Mouse (Mus musculus): ENCODE results near the gene Rasl10a.
"Not testable (repeated sequence)": the region's sequence is repeated elsewhere in the genome, so short reads cannot be mapped to it uniquely, and the experiment has no call there.

Gene Rasl10a

DNA sequence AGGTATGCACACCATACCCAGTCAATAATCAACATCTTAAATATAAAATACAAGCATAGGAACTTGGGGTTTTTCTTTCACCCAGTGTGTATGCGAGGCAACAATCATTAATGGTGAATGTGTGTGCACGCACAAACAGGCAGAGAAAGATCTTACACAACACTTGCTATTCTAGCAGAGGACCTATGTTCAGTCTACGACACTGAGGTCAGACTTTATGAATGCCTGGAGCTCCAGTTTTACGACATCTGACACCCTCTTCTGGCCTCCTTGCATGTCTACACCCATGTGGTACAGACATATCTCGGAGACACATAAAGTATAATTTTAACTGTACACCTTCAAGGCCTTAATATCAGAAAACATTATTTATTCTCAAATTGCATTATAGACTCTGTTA, 18.9 kb downstream of the Rasl10a start:
- not testable (repeated sequence) for DNase-seq (ENCODE audit: low spot score)

DNA sequence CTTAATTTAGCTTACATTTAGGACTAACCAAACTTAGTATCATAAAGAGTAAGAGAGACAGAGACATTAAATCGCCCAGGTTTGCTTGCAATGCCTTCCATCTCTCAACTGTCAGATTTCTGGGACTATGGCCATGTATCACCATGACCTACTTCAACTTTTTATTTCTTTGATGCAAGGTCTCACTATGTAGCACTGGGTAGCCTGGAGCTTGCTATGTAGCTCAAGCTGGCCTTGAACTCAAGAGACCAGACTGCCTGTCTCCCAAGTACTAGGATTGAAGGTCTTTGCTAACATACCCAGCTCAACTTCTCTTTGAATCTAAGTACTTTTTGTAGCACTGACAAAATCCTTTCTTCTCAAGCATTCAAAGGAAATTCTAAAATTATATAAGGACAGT, 31.2 kb downstream of the Rasl10a start:
- DNase-seq (ENCODE audit: low spot score): no peak

DNA sequence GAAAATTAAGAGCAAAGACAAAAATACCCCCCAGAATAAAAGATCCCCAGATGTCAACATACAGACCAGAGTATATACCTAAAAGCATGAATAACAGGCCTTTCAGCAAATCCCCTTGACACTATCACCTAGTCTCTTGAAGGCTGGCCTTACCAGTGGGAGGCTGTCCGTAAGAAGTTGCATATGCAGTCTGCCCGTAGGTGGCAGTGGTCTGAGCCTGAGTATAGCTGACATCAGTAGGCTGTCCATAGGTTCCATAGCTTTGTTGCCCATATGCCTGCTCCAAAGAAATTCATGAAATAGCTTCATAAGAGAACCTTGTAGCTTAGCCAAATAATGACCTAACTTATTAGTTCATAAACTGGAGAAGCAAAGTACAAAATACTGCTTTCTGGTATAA, 33.8 kb downstream of the Rasl10a start:
- no peak for DNase-seq (ENCODE audit: low spot score)

DNA sequence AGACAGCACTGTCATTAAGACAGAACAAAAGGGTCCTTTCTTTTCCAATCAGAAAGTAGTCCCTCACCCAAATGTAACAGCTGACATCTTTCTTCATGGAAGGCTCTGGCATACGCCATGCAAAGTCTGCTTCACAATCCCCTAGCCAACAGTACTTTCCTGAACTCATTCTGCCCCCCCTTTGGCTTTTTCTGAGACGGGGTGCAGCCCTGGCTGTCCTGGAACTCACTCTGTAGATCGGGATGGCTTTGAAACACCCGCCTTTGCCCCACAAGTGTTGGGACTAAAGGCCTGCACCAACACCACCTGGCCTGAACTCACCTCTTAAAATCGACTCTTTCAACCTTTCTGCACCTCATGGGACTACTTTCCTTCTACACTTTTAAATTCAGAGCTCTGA, 37.9 kb downstream of the Rasl10a start:
- DNase-seq (ENCODE audit: low spot score): no peak

DNA sequence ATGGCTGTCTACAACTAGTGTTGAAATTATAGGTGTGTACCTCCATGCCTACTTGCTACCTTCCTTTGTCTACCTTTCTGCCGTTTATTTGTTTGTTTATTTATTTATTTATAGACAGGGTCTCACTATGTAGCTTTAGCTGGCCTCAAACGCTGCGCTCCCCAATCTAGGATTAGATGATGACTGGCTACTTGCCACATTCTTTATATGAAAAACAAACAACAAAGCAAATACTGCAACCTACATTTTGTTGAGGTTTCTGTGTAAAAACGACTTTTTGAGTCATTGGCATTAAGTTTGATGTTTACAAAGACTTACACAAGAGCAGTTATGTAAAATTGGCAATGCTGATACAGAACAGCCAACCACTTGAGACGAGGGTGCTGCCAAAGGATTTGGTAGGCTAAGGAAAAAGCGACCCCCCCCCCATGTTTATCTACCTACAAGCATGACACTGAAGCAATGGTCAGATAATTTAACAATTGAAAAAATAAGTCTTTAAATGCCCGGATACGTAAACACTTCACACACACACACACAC, 38.6 kb downstream of the Rasl10a start:
- no peak for DNase-seq (ENCODE audit: low spot score)

DNA sequence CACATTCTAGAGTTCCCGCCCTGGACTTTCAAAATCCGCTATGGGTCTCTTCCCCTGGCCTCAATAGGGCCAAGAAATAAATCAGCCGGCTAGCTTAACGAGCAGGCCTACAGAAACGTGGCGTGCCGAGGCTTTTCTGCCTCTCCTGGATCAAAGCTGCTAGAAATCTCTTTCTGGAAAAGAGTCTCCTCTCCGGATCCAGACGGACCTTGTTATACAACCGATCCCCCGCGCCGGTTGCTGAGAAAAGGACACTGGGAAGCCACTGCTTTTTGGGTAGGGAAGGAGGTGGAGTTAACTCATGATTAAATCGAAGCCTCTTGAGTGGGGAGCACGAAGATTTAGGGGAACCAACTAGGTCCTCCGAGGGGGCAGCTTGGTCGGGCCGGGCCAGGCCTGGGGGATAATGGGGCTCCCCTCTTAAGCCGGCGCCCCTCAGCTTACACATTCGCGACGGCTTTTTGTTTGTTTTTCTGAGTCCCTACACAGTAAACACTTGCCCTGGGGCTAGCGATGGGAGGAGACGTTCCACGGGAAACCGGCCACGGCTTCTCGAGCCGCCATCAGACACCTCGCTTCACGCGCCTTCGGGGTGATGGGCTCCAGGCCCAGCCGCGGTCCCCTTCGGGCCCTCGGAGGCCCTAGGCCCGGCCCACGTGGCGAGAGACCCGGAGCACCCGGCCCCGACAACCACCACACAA, 40.3 kb downstream of the Rasl10a start:
- DNase-seq (ENCODE audit: low spot score): peak; percentile 21

DNA sequence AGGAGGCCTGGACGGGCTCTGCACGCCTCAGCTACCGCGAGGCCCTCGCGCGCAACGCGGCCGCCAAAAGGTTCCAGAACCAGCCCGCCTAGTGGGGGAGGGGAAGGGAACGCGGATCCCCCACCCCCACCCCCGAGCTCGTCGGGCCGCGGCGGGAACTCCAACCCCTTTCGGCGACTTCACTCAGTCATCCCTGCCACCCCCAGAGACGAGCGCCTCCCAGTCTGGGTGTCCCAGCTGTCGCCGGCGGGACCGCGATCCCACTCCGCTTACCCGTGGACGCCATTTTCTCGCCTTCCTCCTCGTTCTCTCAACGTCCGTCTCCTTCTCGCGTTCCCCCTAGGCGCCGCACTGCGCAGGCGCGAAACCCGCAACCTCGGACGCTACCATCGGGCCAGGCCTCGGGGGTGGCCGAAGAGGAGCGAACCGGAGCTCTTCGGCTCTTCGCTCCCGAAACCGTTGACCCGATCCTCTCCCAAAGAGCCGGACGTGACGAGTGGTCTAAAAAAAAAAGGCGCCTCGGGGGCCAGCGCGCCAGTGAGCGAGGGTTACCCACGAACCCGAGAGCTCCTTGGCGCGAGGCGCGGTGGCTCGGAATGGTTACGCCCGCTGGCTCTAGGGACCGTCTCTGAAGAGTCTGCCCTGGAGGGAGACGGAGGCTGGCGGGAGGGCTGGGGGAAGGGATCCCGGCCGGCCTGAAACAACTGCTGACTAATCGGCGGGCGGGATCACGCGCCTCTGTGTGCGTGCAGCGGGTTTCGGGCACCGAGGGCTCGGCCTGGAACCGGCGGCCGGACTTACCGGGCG, 41.0 kb downstream of the Rasl10a start, which contains the start of the genes Rhbdd3 and Ewsr1:
TSS of gene Rhbdd3 (plus strand) at position 191 of the 807 bp plus-strand sequence.
TSS of gene Ewsr1 (minus strand) at position 531 of the 807 bp plus-strand sequence.
- DNase-seq (ENCODE audit: low spot score): peak; percentile 97

DNA sequence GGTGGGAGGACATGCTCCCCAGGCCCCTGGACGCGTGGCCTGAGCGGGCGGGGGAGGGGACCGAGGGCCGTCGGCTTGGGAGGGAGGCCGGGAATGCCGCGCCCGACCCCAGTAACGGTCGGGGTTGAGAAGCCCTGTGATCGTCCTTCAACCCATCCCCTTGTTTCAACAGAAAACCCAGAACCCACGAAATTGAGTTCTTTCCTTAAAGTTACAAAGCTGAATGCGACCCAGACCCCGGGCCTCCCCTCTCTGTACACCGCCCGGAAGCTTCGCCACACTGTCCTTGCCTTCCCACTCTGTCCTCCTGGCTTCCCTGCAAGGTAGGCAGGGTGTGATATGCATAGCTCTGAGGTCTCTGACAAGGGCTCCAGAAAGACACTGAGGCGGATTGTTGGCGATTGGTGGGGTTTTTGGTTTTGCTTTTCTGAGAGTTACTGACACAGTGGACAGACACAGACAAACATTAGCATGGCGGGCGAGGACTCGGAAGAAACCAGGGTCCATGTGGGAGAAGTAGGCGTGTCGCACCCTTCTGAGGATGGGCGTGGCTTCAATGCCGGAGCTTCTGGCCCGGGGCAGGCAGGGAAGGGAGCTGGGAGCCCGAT, 41.8 kb downstream of the Rasl10a start:
- DNase-seq (ENCODE audit: low spot score): peak; percentile 56

DNA sequence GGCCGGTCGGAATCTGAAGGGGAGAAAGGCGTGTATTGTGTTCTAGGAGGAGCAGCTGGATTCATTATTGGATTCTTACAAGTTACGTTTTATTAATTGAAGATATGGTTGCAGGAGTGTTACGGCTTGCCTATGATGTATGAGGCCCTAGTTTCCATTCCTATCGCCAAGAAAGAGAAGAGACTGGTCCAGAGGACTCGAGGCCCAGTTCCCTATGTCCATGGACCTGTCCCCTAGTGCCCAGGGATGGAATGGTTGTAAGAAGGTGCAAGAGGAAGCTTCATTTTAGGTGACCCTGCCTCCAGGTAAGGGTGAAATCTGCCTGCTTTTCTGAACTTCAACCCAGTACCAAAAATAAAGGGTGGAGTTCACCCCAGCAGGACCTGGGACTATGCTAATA, 42.4 kb downstream of the Rasl10a start:
- no peak for DNase-seq (ENCODE audit: low spot score)

DNA sequence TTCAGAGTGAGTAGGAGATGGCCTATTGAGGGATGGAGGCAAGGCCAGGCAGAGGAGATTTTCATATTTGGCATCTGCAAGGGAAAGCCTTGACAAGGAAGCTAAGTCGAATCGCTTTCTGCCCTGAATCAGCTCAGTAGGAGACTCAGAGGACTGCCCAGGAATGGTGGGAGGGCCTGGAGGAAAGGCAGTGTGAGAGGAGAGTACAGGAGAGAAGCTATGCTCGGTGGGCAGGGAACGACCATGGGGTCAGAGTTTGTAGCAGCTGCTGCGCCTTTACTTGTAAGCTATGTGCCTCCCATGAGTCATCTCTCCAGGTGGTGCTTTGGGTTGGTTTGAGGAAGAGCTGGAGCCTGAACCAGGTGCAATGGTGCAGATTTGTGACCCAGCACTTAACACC, 42.9 kb downstream of the Rasl10a start:
- DNase-seq (ENCODE audit: low spot score): no peak

DNA sequence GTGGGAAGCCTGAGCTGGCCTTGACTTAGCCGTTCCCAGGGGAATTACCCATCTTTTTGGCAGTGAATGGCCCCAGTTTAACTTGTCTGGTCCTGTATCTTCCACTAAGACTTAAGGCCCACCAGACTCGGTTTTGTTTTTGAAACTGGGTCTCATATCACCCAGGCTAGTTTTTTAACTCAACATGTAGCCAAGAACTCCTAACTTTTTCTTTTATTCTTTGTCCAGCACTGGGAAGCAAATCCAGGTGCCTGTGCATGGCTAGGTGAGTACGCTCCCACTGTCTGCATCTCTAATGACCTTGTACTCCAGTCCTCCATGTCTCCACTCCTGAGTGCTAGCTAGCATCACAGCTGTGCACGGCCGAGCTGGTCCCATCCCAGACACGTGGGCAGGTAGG, 43.7 kb downstream of the Rasl10a start:
- DNase-seq (ENCODE audit: low spot score): no peak

DNA sequence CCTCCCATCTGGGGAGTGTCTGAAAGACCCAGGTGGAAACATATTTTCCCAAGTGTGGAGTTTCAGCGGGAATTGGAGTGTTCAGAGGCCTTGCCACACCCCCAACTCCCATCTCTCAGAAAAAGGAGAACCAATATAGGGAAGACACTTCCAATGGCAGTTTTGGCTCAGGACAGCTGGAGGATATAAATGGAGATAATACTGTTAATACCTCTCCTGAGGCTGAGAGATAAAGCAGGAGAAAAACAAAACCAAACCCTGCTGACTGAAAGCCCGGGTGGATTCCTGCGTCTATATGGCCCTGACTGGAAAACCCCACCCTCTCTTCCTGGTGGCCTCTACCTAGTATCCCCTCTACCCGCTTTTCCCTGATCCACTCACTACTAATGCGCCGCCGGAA, 44.5 kb downstream of the Rasl10a start:
- DNase-seq (ENCODE audit: low spot score): no peak

DNA sequence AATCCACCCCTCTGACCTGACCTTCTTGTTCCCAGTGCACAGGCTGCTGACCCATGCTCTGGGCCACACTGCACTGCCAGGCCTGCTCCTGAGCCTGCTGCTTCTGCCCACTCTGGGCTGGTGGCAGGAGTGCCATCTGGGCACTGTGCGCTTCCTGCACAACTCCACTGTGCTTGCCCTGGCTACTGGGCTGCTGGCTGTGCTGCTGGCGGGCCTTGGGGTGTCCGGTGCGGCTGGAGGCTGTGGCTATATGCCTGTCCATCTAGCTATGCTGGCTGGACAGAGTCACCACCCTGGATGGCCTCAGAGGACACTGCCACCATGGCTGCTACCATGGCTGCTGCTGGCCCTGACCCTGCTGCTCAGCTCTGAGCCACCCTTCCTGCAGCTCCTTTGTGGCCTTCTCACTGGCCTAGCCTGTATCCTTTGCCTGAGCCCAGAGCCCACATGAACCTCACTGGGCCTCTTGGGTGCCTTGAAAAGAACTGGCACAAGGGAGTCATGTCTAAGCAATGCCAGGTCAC, 46.1 kb downstream of the Rasl10a start:
- DNase-seq (ENCODE audit: low spot score): no peak

DNA sequence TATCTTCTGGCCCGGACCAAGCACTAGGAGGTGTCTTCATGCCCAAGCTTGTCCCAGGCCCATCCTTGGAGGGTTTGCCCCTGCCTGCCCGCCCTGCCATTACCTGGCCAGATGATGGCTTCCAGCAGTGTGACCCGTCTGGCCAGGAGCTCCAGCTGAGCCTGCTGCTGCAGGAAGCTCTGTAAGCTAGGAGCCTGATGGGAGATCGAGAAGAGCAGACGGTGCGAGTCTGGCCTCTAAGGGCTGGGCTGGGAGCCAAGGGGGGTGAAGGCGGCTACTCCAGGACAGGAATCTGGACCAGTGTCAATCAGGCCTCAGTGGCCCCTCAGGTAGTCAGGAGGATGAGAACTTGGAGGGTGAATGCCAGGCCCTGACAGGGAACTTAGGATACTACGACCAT, 51.5 kb downstream of the Rasl10a start:
- no peak for DNase-seq (ENCODE audit: low spot score)

Data from T-cell, adult 2 months (primary cell).